Mouse (Mus musculus) CH12.LX (cell line): ENCODE results near the gene Slc24a3. TPM values are rescaled to one million over a fixed set of nuclear protein-coding genes. Genes with fewer than 3 reads are reported as not detected.

Experiments used
- DNase-seq: peaks from one replicate; pipeline ENCODE4 v3.0.0-alpha.2; 2013; ENCODE audit errors: extremely low read depth
- H3K27ac ChIP-seq: 2 replicates; pipeline ENCODE4 v1.5.1; 2012; ENCODE audit warnings: low read depth, mild to moderate bottlenecking, control low read depth, moderate library complexity; ENCODE audit not compliant: insufficient read depth
- H3K27me3 ChIP-seq: replicated peaks from 2 replicates; pipeline ENCODE3; 2012; ENCODE audit warnings: inconsistent platforms
- H3K36me3 ChIP-seq, 2 experiments: replicated peaks in 1 of 2; 2 replicates each; pipeline versions ENCODE3 to v1.6.1; 2012; ENCODE audit warnings: inconsistent platforms in 1 of 2, low read length in 1 of 2, mild to moderate bottlenecking in 1 of 2, mixed read lengths in 1 of 2, moderate library complexity in 1 of 2; ENCODE audit not compliant: control insufficient read depth in 1 of 2, insufficient read depth in 1 of 2
- H3K4me1 ChIP-seq, 2 experiments: 2 replicates each; pipeline ENCODE4 v1.6.1; 2012; ENCODE audit warnings: inconsistent platforms in 1 of 2, moderate library complexity in 1 of 2; ENCODE audit not compliant: insufficient read depth in 2 of 2, control insufficient read depth in 1 of 2
- H3K4me2 ChIP-seq: 2 replicates; pipeline ENCODE4 v1.6.1; 2012; ENCODE audit warnings: low read depth, mild to moderate bottlenecking, control low read depth; ENCODE audit not compliant: poor library complexity, insufficient read depth, severe bottlenecking
- H3K4me3 ChIP-seq, 3 experiments: fragments of 150-350 bp in 1 of 3; sonication (generic) in 1 of 3; replicated peaks in 1 of 3; 2 replicates each; pipeline versions ENCODE3 to v1.5.1; 2011 to 2012; ENCODE audit warnings: low read depth in 2 of 3, low read length in 2 of 3, mild to moderate bottlenecking in 2 of 3, moderate library complexity in 2 of 3, control low read depth in 1 of 3, improper control_type of control experiment in 1 of 3, inconsistent platforms in 1 of 3, mixed read lengths in 1 of 3; ENCODE audit not compliant: poor library complexity in 1 of 3
- H3K79me2 ChIP-seq: replicated peaks from 2 replicates; pipeline ENCODE4 v1.6.1; 2012; ENCODE audit warnings: mild to moderate bottlenecking, moderate library complexity; ENCODE audit not compliant: control insufficient read depth, poor library complexity, insufficient read depth, severe bottlenecking; ENCODE audit errors: extremely low read depth
- H3K9ac ChIP-seq: 2 replicates; pipeline ENCODE4 v1.6.1; 2012; ENCODE audit warnings: low read depth, mild to moderate bottlenecking, control low read depth, moderate library complexity; ENCODE audit not compliant: insufficient read depth
- H3K9me3 ChIP-seq: replicated peaks from 2 replicates; pipeline ENCODE3; 2012; ENCODE audit warnings: low read length, inconsistent platforms, mixed read lengths
- BHLHE40 ChIP-seq: IDR thresholded peaks from 2 replicates; pipeline ENCODE4 v1.6.1; 2011; ENCODE audit warnings: mild to moderate bottlenecking, low read depth, low read length, improper control_type of control experiment
- CHD1 ChIP-seq: IDR thresholded peaks from 2 replicates; pipeline ENCODE4 v1.6.1; 2012; ENCODE audit warnings: low read depth, low read length, improper control_type of control experiment, inconsistent platforms
- CHD2 ChIP-seq: IDR thresholded peaks from 2 replicates; pipeline ENCODE4 v1.6.1; 2011; ENCODE audit warnings: low read length, improper control_type of control experiment
- ELF1 ChIP-seq: IDR thresholded peaks from 2 replicates; pipeline ENCODE4 v1.6.1; 2014; ENCODE audit warnings: low read depth, mild to moderate bottlenecking, inconsistent platforms, low read length, improper control_type of control experiment
- EP300 ChIP-seq: IDR thresholded peaks from 2 replicates; pipeline ENCODE4 v1.6.1; 2011; ENCODE audit warnings: low read length, improper control_type of control experiment
- GABPA ChIP-seq: IDR thresholded peaks from 2 replicates; pipeline ENCODE4 v1.6.1; 2012; ENCODE audit warnings: low read depth, low read length, improper control_type of control experiment, inconsistent platforms; ENCODE audit not compliant: insufficient replicate concordance
- HCFC1 ChIP-seq: IDR thresholded peaks from 2 replicates; pipeline ENCODE4 v1.6.1; 2012; ENCODE audit warnings: low read depth, mild to moderate bottlenecking, inconsistent platforms, low read length, improper control_type of control experiment
- IRF4 ChIP-seq: IDR thresholded peaks from 2 replicates; pipeline ENCODE4 v1.6.1; 2014; ENCODE audit warnings: low read depth, mild to moderate bottlenecking, inconsistent platforms, low read length, improper control_type of control experiment
- JUND ChIP-seq: conservative IDR thresholded peaks from 2 replicates; pipeline ENCODE4 v1.6.1; 2011; ENCODE audit warnings: low read depth, low read length, improper control_type of control experiment
- KAT2A ChIP-seq: IDR thresholded peaks from 2 replicates; pipeline ENCODE4 v1.6.1; 2012; ENCODE audit warnings: low read length, improper control_type of control experiment, inconsistent platforms; ENCODE audit not compliant: insufficient replicate concordance
- MAFK ChIP-seq: IDR thresholded peaks from 2 replicates; pipeline ENCODE4 v1.6.1; 2011; ENCODE audit warnings: low read length, improper control_type of control experiment; ENCODE audit not compliant: insufficient replicate concordance
- MAX ChIP-seq: IDR thresholded peaks from 2 replicates; pipeline ENCODE4 v1.6.1; 2011; ENCODE audit warnings: low read length, improper control_type of control experiment
- MAZ ChIP-seq: IDR thresholded peaks from 2 replicates; pipeline ENCODE4 v1.6.1; 2012; ENCODE audit warnings: low read depth, mild to moderate bottlenecking, inconsistent platforms, low read length, improper control_type of control experiment, moderate library complexity
- MEF2A ChIP-seq: IDR thresholded peaks from 2 replicates; pipeline ENCODE4 v1.6.1; 2014; ENCODE audit warnings: low read depth, mild to moderate bottlenecking, inconsistent platforms, low read length, improper control_type of control experiment, borderline replicate concordance
- MXI1 ChIP-seq: IDR thresholded peaks from 2 replicates; pipeline ENCODE4 v1.6.1; 2011; ENCODE audit warnings: mild to moderate bottlenecking, low read depth, low read length, improper control_type of control experiment
- MYC ChIP-seq: IDR thresholded peaks from 2 replicates; pipeline ENCODE4 v1.6.1; 2011; ENCODE audit warnings: low read depth, mild to moderate bottlenecking, improper control_type of control experiment, low read length
- NRF1 ChIP-seq: IDR thresholded peaks from 2 replicates; pipeline ENCODE4 v1.6.1; 2014; ENCODE audit warnings: low read depth, mild to moderate bottlenecking, inconsistent platforms, low read length, improper control_type of control experiment, moderate library complexity
- POLR2A ChIP-seq: IDR thresholded peaks from 2 replicates; pipeline ENCODE4 v1.6.1; 2011; ENCODE audit warnings: low read depth, mild to moderate bottlenecking, improper control_type of control experiment, low read length
- RAD21 ChIP-seq: IDR thresholded peaks from 2 replicates; pipeline ENCODE4 v1.6.1; 2011; ENCODE audit warnings: low read depth, mild to moderate bottlenecking, low read length, improper control_type of control experiment, moderate library complexity
- SIN3A ChIP-seq: IDR thresholded peaks from 2 replicates; pipeline ENCODE4 v1.6.1; 2012; ENCODE audit warnings: low read length, improper control_type of control experiment, inconsistent platforms
- UBTF ChIP-seq: IDR thresholded peaks from 2 replicates; pipeline ENCODE4 v1.6.1; 2012; ENCODE audit warnings: low read depth, mild to moderate bottlenecking, inconsistent platforms, low read length, improper control_type of control experiment, moderate library complexity
- USF1 ChIP-seq: IDR thresholded peaks from 2 replicates; pipeline ENCODE4 v1.6.1; 2014; ENCODE audit warnings: low read depth, mild to moderate bottlenecking, inconsistent platforms, low read length, improper control_type of control experiment
- USF2 ChIP-seq: conservative IDR thresholded peaks from 2 replicates; pipeline ENCODE4 v1.6.1; 2011; ENCODE audit warnings: low read depth, low read length, improper control_type of control experiment
- ZKSCAN1 ChIP-seq: IDR thresholded peaks from 2 replicates; pipeline ENCODE4 v1.6.1; 2012; ENCODE audit warnings: low read depth, inconsistent platforms, low read length, improper control_type of control experiment, borderline replicate concordance
- ZNF384 ChIP-seq: IDR thresholded peaks from 2 replicates; pipeline ENCODE4 v1.6.1; 2012; ENCODE audit warnings: low read depth, low read length, improper control_type of control experiment, inconsistent platforms
- dilution Hi-C: fragments of 300-500 bp; cut with MboI; formaldehyde crosslinking; loops from 2 replicates; pipeline ENCODE4 v1.14.3; 2020; ENCODE audit warnings: low sequenced_read_pairs; ENCODE audit not compliant: extremely low pct_unique_long_range_greater_than_20kb, extremely low pct_ligation_motif_present
- in situ Hi-C: fragments of 300-500 bp; cut with MboI; formaldehyde crosslinking; loops from 3 replicates; pipeline ENCODE4 v1.14.3; 2019; ENCODE audit warnings: low sequenced_read_pairs, low pct_ligation_motif_present, low pct_unique_long_range_greater_than_20kb, mixed read lengths
- polyA plus RNA-seq: library from polyadenylated mRNA; unstranded; fragments of >175 nt; gene quantifications from 2 replicates; pipeline ENCODE4 v1.2.1, GENCODE M21; 2012; ENCODE audit warnings: low read depth; ENCODE audit not compliant: insufficient read length
- total RNA-seq, 2 experiments: library from RNA; depleted of rRNA; stranded (reverse); fragments of 300-350 nt in 1 of 2; fragments of >200 nt in 1 of 2; gene quantifications; 2 replicates each; pipeline ENCODE4 v1.2.3; 2012 to 2014

Slc24a3 gene
- total and polyA plus RNA-seq, 3 experiments = not detected

GRCm38 (mm10) chr2:145197076-145197475, 29.5 kb downstream of the Slc24a3 start:
- TF ChIP-seq MAFK = peak; percentile 70; the same call in 1 of the 2 replicates
- no peak for TF ChIP-seq JUND
- no peak for TF ChIP-seq ZNF384
- TF ChIP-seq HCFC1 = no peak
- TF ChIP-seq MXI1 = no peak
- TF ChIP-seq EP300 = no peak
- TF ChIP-seq MYC = no peak
- no peak for TF ChIP-seq USF2
- no peak for TF ChIP-seq MEF2A
- TF ChIP-seq MAZ = no peak
- no peak for TF ChIP-seq ELF1
- peak; percentile 32; the same call in 1 of the 2 replicates for TF ChIP-seq IRF4
- TF ChIP-seq, all 38 proteins: peak for 2
- in situ Hi-C loops = no loop called here
- Histone ChIP-seq H3K79me2 (no peaks in the 10 kb centered on the region), H3K27me3 (peaks cover 28% of the 10 kb centered on the region), H3K9me3 (no peaks in the 10 kb centered on the region), H3K36me3 (no peaks in the 10 kb centered on the region), H3K4me1 (peaks cover 3 to 10% of the 10 kb centered on the region in 2 experiments; a peak in 3 of 4 replicates), H3K4me2 (no peak overlapping the region), H3K9ac (no peak overlapping the region), H3K27ac (no peak overlapping the region), H3K4me3 (no peak overlapping the region)
- dilution Hi-C loops = no loop called here
- peak; percentile 48 for DNase-seq

- dilution Hi-C loops = no loop called here
- H3K27me3 ChIP-seq = no peaks in the 10 kb centered on the region
- no peaks in the 10 kb centered on the region for H3K9me3 ChIP-seq
- in situ Hi-C loops = no loop called here
- no peak overlapping the region for H3K4me2 ChIP-seq
- no peak overlapping the region for H3K4me3 ChIP-seq
- H3K27ac ChIP-seq = no peak overlapping the region
- TF ChIP-seq KAT2A (no peak), USF2 (no peak), RAD21 (no peak), IRF4 (no peak), UBTF (no peak), POLR2A (no peak), ZKSCAN1 (no peak), SIN3A (no peak), NRF1 (no peak), MYC (no peak), JUND (no peak), USF1 (no peak), BHLHE40 (no peak), ELF1 (no peak), CHD1 (no peak), CHD2 (no peak), GABPA (no peak), MAX (no peak), EP300 (no peak), HCFC1 (no peak)
- H3K9ac ChIP-seq = no peak overlapping the region
- no peak for DNase-seq
- no peaks in the 10 kb centered on the region for H3K36me3 ChIP-seq
- H3K4me1 ChIP-seq = no peaks in the 10 kb centered on the region
- H3K79me2 ChIP-seq = no peaks in the 10 kb centered on the region
Measured at GRCm38 (mm10) chr2:145213587-145213986, 46.0 kb downstream of the Slc24a3 start.
